Mouse (Mus musculus): Measurements from ENCODE around the gene Psmd4.
"Not testable (repeated sequence)": the region's sequence is repeated elsewhere in the genome, so short reads cannot be mapped to it uniquely, and the experiment has no call there.

Psmd4 gene

DNA sequence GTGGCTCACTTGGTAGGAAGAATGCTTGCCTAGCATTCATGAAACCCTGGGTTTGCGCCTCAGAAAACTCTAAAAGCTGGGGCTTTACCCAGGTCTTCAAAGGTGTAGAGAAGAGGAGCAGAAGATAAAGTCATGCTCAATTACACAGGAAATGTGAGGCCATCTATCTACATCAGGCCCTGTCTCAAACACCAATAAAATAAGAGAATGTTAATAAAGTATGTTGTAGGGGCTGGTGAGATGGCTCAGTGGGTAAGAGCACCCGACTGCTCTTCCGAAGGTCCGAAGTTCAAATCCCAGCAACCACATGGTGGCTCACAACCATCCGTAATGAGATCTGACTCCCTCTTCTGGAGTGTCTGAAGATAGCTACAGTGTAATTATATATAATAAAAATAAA, 21.5 kb downstream of the Psmd4 start:
- not testable (repeated sequence) for DNase-seq

DNA sequence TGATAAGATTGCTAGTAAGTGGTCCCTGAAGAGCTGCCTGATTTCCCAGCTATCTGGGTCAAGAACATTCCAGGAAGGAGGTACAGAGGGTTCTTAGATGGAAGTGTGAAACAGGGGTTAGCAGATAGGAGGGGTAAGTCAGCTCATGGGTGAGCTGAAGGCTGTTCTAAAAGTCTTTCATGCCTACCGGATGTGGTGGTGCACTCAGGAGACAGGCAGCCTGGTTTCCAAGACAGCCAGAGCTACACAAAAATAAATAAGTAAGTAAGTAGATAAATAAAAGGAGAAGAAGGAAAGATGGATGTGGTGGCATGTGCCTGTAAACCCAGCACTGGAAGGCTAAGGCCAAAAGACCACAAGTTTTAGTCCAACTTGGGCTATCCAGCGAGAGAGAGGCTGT, 23.7 kb downstream of the Psmd4 start:
- DNase-seq, result no peak

DNA sequence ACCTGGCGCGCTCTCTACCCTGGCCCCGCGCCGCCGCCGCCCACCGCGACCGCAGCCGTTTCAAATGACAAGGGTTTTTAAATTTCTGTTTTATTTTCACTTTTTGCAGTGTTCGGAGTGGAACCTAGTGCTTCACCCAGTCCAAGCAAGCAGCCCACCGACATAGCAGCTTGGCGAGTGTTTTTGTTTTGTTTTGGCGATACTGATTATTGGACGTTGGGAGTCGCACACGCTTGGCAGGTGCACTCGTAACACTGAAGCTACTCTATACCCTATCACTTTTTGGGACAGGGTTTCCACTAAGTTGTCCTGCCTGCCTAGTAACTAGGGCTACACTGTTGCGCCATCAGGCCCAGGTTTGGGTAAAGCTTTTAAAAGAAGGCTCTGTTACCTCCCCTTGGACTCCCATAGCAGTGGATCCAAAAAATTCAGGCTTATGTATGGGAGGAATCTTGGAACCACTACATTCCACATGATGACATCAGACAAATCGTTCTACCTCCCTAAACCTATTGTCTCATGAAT, 25.8 kb downstream of the Psmd4 start:
- DNase-seq, result no peak

DNA sequence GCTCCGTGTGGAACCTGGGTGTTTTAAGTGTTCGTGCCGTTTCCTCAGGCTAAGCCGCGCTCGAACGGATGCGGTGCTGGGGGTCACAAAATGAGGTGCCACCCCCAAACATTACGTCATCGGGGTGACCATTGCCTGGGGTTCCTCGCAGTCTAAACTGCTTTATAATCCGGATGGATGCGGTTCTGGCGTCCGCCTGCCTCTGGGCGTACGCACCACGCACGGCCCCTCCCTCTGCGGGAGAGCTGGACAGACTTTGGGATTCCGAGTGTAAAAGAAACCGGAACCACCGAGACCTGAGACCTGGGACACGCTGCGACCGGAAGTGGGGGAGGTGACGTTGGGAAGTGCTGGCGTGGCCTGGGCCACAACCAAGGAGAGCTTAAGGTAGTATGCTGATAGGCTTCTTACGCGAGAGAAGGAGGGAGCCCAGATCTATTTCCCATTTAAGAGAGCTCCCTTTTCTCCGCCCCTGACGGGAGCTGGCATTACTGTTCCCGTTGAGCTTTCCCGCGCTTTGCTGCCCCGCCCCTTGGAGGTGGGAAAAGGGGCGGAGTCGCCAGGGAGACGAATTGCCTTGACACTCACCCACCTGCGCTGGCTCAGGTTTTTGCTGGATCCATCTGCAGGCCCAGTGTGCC, 26.4 kb downstream of the Psmd4 start:
- DNase-seq, result peak; percentile 92 to 94

DNA sequence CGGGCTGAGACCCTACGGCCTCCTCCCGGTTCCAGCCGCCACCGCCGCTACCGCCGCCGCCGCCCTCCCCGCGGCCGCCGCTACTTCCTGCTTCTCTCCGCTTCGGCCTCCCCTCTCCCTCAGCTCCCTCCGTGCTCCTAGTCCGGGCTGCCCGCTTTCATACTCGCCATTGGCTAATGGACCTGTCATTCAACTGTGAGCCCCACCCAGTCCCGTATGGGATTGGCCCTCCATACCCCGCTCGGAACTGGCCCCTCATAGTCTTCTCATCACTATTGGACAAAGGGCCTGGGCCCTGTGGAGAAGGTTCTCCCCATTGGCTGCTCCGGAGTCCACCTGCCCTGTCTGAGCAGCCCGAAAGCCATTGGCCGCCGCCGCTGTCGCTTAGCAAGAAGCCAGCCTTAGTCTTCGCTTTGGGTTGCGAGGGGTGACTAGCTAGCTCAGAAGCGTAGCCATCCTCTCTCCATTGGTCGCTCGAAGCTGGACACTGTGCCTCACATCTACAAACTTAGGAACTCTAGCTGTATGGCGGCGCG, 27.0 kb downstream of the Psmd4 start, which contains the start of gene Zfp687:
Gene Zfp687, minus strand, starts transcription at position 112 of the 536 bp plus-strand sequence.
- DNase-seq, result peak; percentile 97 to 98

DNA sequence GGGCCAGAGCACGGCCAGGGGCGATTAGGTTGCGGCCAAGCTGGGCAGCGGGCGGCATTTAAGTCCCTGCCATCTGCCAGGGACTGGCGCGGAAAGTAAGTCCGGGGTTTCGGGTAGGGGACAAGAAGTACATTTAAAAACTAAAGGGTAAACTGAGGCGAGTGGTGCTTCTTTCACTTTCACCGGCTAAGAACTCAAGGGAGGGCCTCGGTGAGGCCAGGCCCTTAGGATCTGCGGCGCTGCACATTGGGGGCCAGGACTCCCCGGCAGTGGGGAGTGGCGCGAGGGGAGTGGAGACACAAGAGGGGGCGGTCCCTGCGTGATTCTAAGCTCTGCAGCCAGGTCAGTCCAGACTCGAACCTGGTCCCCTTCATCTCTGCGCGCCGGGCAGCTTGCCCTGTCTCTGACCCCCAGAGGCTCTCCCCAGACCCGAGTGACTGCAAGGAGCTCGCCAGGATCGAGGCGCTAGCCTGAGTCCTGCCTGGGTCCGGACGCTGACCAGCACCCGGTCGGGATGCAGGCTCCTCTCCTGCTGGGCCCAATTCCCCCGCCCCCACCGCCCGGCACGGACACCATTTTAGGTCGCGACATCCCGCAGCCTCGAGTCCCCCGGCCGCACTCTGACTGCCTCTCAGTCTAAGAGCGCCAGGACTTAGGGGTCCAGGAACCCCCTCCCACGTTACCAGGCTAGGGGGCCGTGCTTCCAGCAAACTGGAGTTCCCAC, 27.8 kb downstream of the Psmd4 start:
- DNase-seq, result peak in 1 of 2 experiments; percentile 48

DNA sequence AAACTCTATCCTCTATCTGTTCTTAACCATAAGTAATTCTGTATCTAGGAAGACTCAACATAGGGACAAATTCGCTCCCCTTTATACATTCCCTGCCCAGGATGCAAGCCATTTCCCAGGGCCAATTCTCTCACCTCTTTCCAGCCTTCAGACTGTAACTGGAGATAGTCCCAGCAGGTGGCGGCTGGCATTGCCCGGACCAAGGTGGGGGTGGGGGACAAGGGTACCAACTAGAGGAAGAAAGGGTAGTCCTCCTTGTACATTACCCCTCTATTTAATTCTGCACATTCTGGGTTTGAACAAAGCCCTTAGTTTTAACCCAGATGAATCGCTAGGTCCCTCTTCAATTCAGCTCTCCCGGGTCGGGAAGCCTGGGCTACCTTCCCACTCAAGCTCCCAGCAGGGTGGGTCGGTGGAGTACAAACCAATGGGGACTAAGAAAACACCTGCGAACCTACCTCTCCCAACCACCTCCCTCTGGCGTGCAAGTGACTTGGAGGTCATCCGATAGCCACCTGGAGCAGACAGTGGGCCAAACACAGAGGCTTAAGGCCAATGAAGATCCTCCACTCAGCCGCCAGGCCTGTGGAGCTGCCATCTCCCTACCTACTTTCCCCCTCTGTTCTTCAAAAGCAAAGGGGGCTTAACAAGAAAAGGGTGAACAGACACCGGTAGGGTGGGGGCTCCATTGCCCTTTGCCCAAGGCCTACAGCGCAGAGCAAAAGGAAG, 28.6 kb downstream of the Psmd4 start:
- peak in 1 of 2 experiments; percentile 12 for DNase-seq

DNA sequence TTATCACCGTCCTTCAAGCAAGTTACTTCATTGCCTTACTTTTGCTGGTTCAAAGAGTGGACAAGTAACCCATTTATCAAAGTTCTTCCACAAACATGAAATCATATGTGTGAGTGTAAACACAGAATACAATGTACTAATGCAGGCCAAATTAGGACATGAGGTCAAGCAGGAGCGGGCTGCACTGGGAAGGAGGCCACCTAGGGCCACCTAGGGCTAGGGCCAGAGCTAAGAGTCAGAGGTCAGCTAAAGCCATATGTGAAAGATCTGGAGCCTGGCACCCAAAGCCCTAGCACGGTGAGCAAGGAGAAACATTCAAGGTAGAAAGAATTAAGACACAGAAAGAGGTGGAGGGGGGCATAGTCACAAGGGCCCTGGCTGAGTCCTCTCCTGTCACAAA, 29.4 kb downstream of the Psmd4 start:
- no peak for DNase-seq

DNA sequence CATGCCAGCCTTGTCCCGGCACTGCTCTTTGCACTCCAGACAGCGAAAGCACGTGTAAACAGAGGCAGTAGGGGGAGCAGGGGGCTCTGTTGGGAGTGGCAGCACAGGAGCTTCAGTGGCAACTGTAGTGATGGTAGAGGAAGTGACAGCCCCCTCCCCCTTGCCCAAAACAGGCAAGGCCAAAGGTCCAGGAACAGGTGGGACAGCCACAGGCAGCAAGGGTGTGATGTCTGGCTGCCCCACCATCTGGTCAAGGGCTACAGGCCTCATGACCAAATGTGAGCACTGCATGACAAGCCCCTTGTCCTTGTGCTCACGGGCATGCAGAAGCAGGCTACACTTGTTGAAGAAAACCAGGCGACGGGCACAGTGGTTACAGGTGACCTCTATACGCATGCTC, 32.0 kb downstream of the Psmd4 start:
- DNase-seq, result no peak

DNA sequence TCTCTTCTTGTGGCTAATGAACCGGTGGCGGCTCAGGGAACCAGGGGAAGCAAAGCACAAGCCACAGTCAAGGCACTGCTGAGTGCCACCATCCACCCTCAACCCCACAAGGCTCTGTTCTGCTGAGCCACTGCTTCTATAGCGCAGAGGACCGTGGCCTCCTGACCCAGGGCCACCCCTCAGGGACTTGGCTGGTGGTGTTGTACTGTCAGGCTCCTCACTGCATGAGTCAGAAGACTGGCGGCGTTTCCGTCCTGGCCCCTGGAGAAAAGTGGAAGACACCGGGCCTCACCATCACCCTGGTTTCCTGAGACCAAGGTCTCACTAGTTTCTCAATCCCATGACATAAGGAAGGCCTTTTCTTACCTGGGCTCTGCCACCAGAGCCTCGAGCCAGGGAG, 34.7 kb downstream of the Psmd4 start:
- no peak for DNase-seq

DNA sequence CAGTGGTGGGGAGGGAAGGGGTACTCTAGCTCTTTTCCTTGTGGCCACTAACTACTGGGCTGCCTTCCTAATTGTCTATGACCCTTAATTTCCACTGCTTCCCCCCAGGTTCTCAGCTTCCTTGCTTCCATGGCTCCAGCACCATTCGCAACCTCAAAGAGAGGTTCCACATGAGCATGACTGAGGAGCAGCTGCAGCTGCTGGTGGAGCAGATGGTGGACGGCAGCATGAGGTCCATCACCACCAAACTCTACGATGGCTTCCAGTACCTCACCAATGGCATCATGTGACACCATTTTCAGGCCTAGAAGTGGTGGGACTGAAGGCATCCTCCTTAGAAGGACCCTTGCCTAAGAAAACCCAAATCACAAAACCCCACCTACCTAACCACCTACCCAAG, 36.8 kb downstream of the Psmd4 start:
- DNase-seq, result no peak

DNA sequence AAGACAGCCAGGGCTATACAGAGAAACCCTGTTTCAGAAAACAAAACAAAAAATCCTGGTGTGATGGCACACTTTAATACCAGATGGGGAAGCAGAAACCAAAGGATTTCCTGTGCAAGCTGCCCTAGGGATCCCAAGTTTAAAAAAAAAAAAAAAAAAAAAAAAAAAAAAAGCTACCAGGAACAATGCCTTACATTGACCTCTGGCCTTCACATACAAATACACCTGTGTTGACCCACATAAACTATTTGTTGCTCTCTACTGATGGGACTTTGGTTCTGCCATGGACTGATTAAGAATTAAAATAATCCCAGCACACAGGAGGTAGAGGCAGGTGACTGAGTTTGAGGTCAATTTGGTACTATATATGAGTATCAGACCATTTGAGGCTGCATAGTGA, 39.1 kb downstream of the Psmd4 start:
- no peak for DNase-seq

DNA sequence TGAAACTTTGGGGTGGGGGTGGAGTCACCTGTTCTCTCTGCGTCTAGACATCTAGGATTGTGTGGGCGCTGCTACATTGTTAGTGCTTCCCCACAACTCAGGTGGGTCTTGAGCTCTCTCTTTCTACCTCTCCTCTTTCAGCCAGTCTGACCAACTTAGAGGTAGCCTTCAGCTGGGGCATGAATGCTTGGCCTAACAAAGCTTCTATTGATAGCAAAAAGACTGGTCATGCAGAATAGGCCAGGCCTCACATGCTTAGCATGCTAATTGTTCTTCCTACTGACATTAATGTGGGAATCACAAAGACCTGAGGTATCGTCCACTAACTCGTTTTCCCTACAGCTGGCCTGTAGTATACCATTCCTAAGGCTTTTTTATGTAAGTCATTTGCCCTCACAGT, 39.8 kb downstream of the Psmd4 start:
- no peak for DNase-seq

DNA sequence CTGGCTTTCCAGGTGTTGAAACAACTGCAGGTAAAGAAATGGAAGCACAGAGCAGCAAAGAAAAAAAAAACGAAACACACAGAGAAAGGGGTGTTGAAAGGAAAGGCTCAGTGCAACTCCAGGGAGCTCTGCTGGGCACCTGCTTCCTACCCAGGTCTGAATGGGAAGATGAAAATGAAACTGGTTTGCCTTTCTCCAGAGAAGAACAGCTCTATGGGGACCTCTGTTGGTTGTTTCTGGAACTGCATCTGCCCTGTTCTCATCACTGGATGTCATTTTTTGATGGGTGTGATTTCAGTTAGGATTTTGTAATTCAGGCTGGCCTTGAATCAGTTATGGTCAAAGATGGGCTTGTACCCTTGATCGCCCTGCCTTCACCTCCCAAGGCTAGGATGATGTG, 45.5 kb downstream of the Psmd4 start:
- peak; percentile 93 for DNase-seq

DNA sequence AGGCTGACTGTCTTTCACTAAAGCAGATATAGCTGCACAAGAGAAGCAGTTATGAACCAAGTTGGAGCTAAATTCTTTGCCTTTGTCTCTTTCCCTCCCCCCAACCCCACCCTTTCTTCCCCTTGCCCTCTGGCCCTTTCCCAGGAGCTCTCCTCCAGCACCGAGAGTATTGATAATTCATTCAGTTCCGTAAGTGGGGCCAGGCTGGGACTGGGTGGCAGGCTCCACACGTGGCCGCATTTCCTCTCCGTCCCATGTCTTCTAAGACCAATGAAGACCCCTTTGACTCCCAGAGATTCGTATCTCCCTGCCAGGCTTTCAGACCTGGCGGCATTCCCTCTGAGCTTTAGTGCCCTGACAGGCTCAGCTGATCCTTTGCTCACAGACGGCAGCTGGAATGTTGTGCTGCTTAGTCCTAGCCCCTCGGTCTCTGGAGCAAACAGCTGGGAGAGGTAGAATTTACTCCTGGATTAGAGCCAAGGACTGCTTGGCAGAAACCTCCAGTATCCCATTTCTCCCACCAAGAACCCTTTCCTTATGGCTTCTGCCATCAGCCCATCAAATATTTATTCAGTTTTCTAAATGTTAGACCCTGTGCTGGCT, 53.2 kb downstream of the Psmd4 start:
- DNase-seq, result no peak

DNA sequence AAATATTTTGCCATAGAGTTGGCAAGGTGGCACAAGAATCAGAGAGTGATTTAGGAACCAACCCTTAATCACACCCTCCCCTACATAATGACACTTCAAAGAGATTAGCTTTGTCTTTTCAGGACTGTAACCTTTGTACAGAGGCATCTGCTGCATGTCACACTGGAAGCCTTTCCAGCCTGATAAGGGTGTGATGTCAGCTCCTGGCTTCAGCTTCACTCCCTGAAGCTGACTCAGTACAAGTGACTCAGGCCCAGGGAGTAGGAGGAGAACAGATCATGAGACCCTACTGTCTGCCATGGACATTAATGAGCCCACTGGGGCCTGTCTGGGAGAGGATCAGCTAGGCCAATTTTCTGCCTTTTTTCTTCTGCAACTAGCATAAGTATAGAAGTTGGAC, 54.8 kb downstream of the Psmd4 start:
- DNase-seq, result no peak

DNA sequence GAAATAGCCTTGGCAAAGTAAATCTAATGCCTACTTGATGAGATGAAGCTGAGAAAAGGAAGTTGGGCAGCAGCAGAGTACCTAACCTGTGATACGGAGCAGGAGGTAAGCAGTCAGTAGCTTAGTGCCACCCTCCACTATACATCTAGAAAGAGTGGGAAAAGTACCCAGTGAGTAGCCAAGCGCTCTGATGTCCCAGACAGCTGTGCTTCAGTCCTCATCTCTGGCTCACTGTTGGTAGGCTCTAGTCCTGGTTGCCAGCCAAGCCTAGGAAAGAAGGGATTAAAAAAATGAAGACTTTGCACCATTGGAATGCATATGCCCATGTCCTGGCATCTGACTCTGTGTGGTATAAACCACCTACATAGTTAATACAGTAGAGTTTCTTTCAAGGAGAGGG, 56.9 kb downstream of the Psmd4 start:
- no peak for DNase-seq

DNA sequence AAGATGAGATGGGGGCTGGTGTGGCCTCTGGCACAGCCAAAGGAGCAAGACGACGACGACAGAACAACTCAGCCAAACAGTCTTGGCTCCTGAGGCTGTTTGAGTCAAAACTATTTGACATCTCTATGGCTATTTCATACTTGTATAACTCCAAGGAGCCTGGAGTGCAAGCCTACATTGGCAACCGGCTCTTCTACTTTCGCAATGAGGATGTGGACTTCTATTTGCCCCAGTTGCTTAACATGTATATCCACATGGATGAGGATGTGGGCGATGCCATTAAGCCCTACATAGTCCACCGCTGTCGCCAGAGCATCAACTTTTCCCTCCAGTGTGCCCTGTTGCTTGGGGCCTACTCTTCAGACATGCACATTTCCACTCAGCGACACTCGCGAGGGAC, 58.1 kb downstream of the Psmd4 start:
- no peak for DNase-seq

Measured in B cell, adult 2 months (primary cell).